Mouse (Mus musculus): ENCODE results near the gene 4930564D02Rik.
A peak's percentile ranks its signal among the peaks of the same experiment; 100 is the strongest.

DNA sequence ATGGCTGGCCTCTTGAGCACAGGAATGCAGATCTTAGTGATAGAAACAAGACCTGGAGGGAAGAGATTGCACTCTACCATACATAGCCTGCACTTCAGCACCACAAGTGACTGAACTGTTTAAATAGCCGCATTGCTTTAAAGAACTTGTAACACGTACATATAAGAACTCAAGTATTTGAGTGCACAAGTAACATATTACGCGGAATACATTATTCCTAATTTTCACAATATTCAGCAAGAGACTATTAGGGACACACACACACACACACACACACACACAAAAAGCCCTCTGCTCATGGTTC lies 13.0 kb upstream of the 4930564D02Rik start:
- TF ChIP-seq CTCF (IDR thresholded peaks at IDR 0.05) (no peak), EP300 (IDR thresholded peaks at IDR 0.05) (peak; percentile 75)
